Mouse (Mus musculus) cortical plate, adult 2 months (tissue): ENCODE results near the gene Lrrc75a. TPM values are rescaled to one million over a fixed set of nuclear protein-coding genes. Genes with fewer than 3 reads are reported as not detected.
A peak's percentile ranks its signal among the peaks of the same experiment; 100 is the strongest.

Experiments
- H3K27ac ChIP-seq: fragments of 200-500 bp; 2 replicates; pipeline ENCODE4 v1.5.1; 2012; ENCODE audit warnings: low read length, control low read depth, inconsistent platforms; ENCODE audit not compliant: insufficient read depth
- H3K4me1 ChIP-seq: fragments of 200-500 bp; 2 replicates; pipeline ENCODE4 v1.6.1; 2011; ENCODE audit warnings: low read length; ENCODE audit not compliant: control insufficient read depth, insufficient read depth
- H3K4me3 ChIP-seq: fragments of 200-500 bp; 2 replicates; pipeline ENCODE4 v1.5.1; 2011; ENCODE audit warnings: mild to moderate bottlenecking, low read length, control low read depth; ENCODE audit not compliant: insufficient read depth
- CTCF ChIP-seq: fragments of 200-500 bp; IDR thresholded peaks from 2 replicates; pipeline ENCODE4 v1.5.1; 2011; ENCODE audit warnings: mild to moderate bottlenecking, control low read depth, low read length; ENCODE audit not compliant: insufficient read depth; ENCODE audit errors: extremely low read depth
- POLR2A ChIP-seq: fragments of 200-500 bp; IDR thresholded peaks from 2 replicates; pipeline ENCODE4 v1.6.1; 2011; ENCODE audit warnings: mild to moderate bottlenecking, low read length, control low read depth; ENCODE audit not compliant: insufficient read depth; ENCODE audit errors: extremely low read depth
- polyA plus RNA-seq: library from polyadenylated mRNA; depleted of rRNA; stranded (reverse); fragments of >200 nt; gene quantifications from 2 replicates; pipeline ENCODE4 v1.2.3, GENCODE M21; 2012

Lrrc75a gene
- polyA plus RNA-seq, 1 experiment: 22.1 TPM

DNA sequence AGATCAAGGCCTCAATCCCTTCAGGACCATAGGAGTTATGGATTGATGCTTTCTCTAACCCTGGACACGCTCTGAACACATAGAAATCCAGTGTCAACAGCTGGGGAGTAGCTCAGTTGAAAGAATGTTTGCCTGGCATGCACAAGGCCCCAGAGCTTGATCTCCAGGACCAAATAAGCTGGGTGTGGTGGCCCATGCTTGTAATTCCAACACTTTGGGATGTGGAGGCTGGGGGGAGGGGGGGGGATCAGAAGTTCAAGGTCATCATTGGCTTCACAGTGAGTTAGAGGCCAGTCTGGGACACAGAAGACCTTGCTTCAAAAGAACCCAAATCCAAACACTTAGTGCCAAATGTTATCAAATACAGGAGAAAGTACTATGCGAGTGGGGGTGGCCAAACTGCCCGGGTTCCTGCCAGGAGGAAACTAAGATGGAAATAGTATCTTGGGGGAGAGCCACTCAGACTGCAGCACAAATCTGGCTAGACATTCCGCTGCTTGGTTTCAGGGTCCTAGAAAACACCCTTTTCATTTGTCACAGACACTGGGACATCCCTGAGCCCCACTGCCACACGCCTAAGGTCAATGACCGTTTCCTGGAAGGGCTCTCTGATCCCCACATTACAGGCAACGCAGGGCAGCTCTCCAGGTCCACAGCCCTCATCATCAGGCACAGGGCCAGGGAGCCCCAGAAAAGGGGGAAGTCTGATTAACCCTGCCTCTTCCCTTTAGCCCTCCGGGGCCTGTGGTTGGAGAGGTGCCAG lies 2.4 kb downstream of the Lrrc75a start:
- peak overlapping the region; percentile 29 for H3K4me3 ChIP-seq
- peaks cover 13% of the 10 kb centered on the region for H3K4me1 ChIP-seq
- TF ChIP-seq POLR2A: no peak
- no peak for TF ChIP-seq CTCF
- H3K27ac ChIP-seq: 0 out of 2 replicates have a peak overlapping the region, but pooled peaks have one; percentile 32

DNA sequence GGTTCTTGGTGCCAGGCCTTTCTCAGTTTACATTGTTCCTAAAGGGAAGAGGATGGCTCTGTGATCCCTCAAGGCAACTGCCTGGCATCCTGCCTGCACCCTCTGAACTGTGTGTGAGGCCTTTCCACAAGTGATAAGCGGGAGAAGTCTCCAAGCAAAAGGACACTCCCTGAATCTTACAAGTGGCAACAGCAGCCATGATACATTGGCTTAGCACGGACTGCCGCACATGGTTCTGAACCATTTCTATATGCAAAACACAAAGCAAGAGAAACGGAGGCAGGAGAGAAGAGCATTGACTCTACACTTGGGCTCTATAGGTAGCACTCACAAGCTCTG lies 3.0 kb downstream of the Lrrc75a start:
- Histone ChIP-seq H3K27ac (no peak overlapping the region), H3K4me3 (no peak overlapping the region), H3K4me1 (peaks cover 13% of the 10 kb centered on the region)
- TF ChIP-seq CTCF (no peak), POLR2A (no peak)

- TF ChIP-seq CTCF (no peak), POLR2A (no peak)
- peaks cover 13% of the 10 kb centered on the region for H3K4me1 ChIP-seq
- no peak overlapping the region for H3K4me3 ChIP-seq
- H3K27ac ChIP-seq: no peak overlapping the region
Observed at GRCm38 (mm10) chr11:62644602-62645336, 3.6 kb downstream of the Lrrc75a start.

DNA sequence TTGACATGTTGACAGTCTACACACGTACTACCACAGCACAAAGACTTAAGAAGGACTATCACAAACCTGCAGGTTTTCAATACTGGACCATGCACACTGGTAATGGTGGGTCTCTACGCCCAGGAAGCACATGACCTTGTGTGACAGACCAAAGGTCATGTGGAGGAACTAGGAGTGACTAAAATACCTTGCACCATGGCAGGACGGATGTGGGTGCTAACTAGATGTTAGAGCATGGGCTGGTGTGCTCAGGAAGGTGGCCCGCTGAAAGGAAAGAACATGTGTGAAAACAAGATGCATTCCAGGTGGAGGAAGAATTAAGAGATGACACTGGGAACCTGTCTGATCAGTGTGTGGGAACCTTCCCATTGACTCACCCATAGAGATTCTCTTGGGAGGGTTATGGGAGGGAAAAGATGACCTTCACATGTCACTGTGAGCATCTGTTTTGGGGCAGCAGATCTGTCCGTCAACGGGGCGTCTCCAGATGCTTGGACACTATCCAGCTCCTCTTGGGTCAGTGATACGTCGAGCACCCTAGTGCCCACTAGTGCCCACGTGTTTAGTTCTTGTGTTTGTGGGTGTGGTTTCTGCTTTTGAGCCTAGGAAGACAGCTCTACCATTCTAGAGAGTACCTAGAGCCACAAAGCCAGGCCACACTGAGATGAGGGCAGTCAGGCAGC lies 4.5 kb downstream of the Lrrc75a start:
- H3K4me3 ChIP-seq: no peak overlapping the region
- TF ChIP-seq CTCF: no peak
- no peak for TF ChIP-seq POLR2A
- peaks cover 13% of the 10 kb centered on the region for H3K4me1 ChIP-seq
- no peak overlapping the region for H3K27ac ChIP-seq

GRCm38 (mm10) chr11:62643011-62643631 lies 5.2 kb downstream of the Lrrc75a start:
- Histone ChIP-seq H3K4me1 (peaks cover 13% of the 10 kb centered on the region), H3K4me3 (no peak overlapping the region), H3K27ac (no peak overlapping the region)
- TF ChIP-seq POLR2A (no peak), CTCF (no peak)

GRCm38 (mm10) chr11:62642023-62642844 lies 6.1 kb downstream of the Lrrc75a start:
- H3K4me3 ChIP-seq: no peak overlapping the region
- H3K27ac ChIP-seq: no peak overlapping the region
- peaks cover 13% of the 10 kb centered on the region for H3K4me1 ChIP-seq
- TF ChIP-seq CTCF: no peak
- TF ChIP-seq POLR2A: no peak

- no peak for TF ChIP-seq POLR2A
- no peak for TF ChIP-seq CTCF
- H3K4me1 ChIP-seq: peaks cover 12% of the 10 kb centered on the region
- H3K4me3 ChIP-seq: no peak overlapping the region
- no peak overlapping the region for H3K27ac ChIP-seq
Observed at GRCm38 (mm10) chr11:62640378-62640777, 7.9 kb downstream of the Lrrc75a start.

DNA sequence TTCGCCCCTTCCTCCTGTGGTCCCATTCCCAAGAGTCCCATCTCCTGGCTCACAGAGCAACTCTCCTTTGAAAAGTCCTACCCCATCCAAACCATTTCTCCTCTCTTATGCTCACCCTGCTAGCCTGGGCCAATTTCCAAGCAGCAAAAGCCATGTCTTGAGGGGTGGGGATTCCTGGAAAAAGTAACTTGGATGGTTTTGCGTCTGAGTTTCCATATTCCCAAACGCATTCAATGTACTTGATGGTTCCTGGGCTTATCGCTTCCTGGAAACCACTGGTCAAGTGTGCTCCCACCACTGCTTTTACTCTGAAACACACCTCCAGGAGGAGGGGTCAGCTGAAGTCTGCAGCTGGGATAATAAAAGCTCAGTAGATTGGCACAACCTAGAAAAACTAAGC lies 9.9 kb downstream of the Lrrc75a start:
- no peak overlapping the region for H3K27ac ChIP-seq
- no peak overlapping the region for H3K4me3 ChIP-seq
- TF ChIP-seq POLR2A (no peak), CTCF (no peak)
- H3K4me1 ChIP-seq: peaks cover 7% of the 10 kb centered on the region; the same call in 1 of the 2 replicates
